ENCODE assay signal across 27 mouse cellular contexts in genomic region chr6:87935037-87935436, GRCm38 (mm10). TPM values are rescaled to one million over a fixed set of nuclear protein-coding genes. Genes with fewer than 3 reads are reported as not detected.
A peak's percentile ranks its signal among the peaks of the same experiment; 100 is the strongest.
DNase-seq lines count a peak whose midpoint lies in the region; ATAC-seq and TF ChIP-seq lines count a peak whose summit lies in the region.
"Had no signal": no experiment of that assay in that cellular context is flagged by ENCODE, and none has a peak within 500 bp of the region (broad histone marks: within the 10 kb centered on the region; RNA-seq: fewer than 3 reads in every experiment).

No protein-coding gene starts in this region.

- TF ChIP-seq POLR2A in liver, adult 2 months (IDR thresholded peaks at IDR 0.05; ENCODE audit: extremely low read depth, insufficient read depth, low read length): no peak

- peaks cover 5% of the 10 kb centered on the region; the same call in 1 of the 2 replicates for H3K4me1 ChIP-seq in liver, adult 2 months (ENCODE audit: control insufficient read depth, insufficient read depth, low read length)
- peaks cover 2% of the 10 kb centered on the region; the same call in 1 of the 2 replicates for H3K4me1 ChIP-seq in liver, postnatal 0 days (ENCODE audit: insufficient read depth)
- H3K4me1 ChIP-seq in heart, embryonic 10.5 days: peaks cover 7% of the 10 kb centered on the region
- no peaks in the 10 kb centered on the region for H3K4me1 ChIP-seq in midbrain, embryonic 16.5 days (ENCODE audit: control insufficient read depth, insufficient read depth, low read length)
- H3K4me1 ChIP-seq: embryonic facial prominence, embryonic 15.5 days; stomach, embryonic 15.5 days had no signal

- TF ChIP-seq EP300 in liver, postnatal 0 days (IDR thresholded peaks at IDR 0.05; ENCODE audit: low read depth): no peak

- H3K4me3 ChIP-seq in gastrocnemius, adult 2 months: no peak overlapping the region
- no peak overlapping the region for H3K4me3 ChIP-seq in liver, adult 2 months (ENCODE audit: insufficient read depth, low read depth, low read length)
- H3K4me3 ChIP-seq in liver, postnatal 0 days (ENCODE audit: low read depth, low read length): no peak overlapping the region
- no peak overlapping the region for H3K4me3 ChIP-seq in heart, embryonic 10.5 days
- H3K4me3 ChIP-seq in midbrain, embryonic 16.5 days (ENCODE audit: low read depth, low read length): no peak overlapping the region
- H3K4me3 ChIP-seq: embryonic facial prominence, embryonic 15.5 days; heart, embryonic 15.5 days; hindbrain, embryonic 12.5 days; kidney, embryonic 15.5 days; left cerebral cortex, adult 2 months; megakaryocyte, embryonic 14.5 days; myocyte; stomach, embryonic 15.5 days had no signal

- peaks cover 20% of the 10 kb centered on the region for H3K36me3 ChIP-seq in liver, adult 2 months (ENCODE audit: control insufficient read depth, insufficient read depth, low read length)
- H3K36me3 ChIP-seq in liver, postnatal 0 days (replicated peaks; ENCODE audit: insufficient read depth, low read length): peaks cover 26% of the 10 kb centered on the region
- H3K36me3 ChIP-seq in heart, embryonic 10.5 days: peaks cover 60% of the 10 kb centered on the region
- H3K36me3 ChIP-seq in midbrain, embryonic 16.5 days (ENCODE audit: control insufficient read depth, insufficient read depth, low read length): peaks cover 17% of the 10 kb centered on the region; the same call in 1 of the 2 replicates

- no peak for ATAC-seq in liver, postnatal 0 days
- no peak for ATAC-seq in midbrain, embryonic 16.5 days
- ATAC-seq: forebrain, embryonic 16.5 days; inflammation-experienced regulatory T-cells, adult 6 months had no signal

- H3K79me2 ChIP-seq in liver, adult 2 months (ENCODE audit: control insufficient read depth, insufficient read depth, low read length): no peaks in the 10 kb centered on the region; the same call in 1 of the 2 replicates

- H3K27ac ChIP-seq in gastrocnemius, adult 2 months: no peak overlapping the region
- H3K27ac ChIP-seq in liver, adult 2 months (replicated peaks; ENCODE audit: insufficient read depth, low read depth, low read length): no peak overlapping the region
- H3K27ac ChIP-seq in liver, postnatal 0 days (ENCODE audit: low read depth): no peak overlapping the region
- no peak overlapping the region for H3K27ac ChIP-seq in heart, embryonic 10.5 days
- no peak overlapping the region for H3K27ac ChIP-seq in midbrain, embryonic 16.5 days (ENCODE audit: low read length)
- H3K27ac ChIP-seq: embryonic facial prominence, embryonic 15.5 days; heart, embryonic 15.5 days; hindbrain, embryonic 12.5 days; kidney, embryonic 15.5 days; left cerebral cortex, adult 2 months; stomach, embryonic 15.5 days had no signal

- no peak overlapping the region for H3K9ac ChIP-seq in liver, adult 2 months (ENCODE audit: low read depth, low read length)
- no peak overlapping the region for H3K9ac ChIP-seq in liver, postnatal 0 days (replicated peaks)
- no peak overlapping the region for H3K9ac ChIP-seq in midbrain, embryonic 16.5 days (ENCODE audit: low read depth, low read length)
- H3K9ac ChIP-seq: embryonic facial prominence, embryonic 15.5 days; heart, embryonic 15.5 days; hindbrain, embryonic 12.5 days; kidney, embryonic 15.5 days; lung, embryonic 14.5 days; stomach, embryonic 15.5 days had no signal

- H3K4me2 ChIP-seq in liver, postnatal 0 days (ENCODE audit: low read depth, low read length): no peak overlapping the region
- no peak overlapping the region for H3K4me2 ChIP-seq in midbrain, embryonic 16.5 days (ENCODE audit: low read length)
- H3K4me2 ChIP-seq: embryonic facial prominence, embryonic 15.5 days; heart, embryonic 15.5 days; hindbrain, embryonic 12.5 days; kidney, embryonic 15.5 days; lung, embryonic 14.5 days; stomach, embryonic 15.5 days had no signal

- H3K9me3 ChIP-seq in liver, postnatal 0 days (ENCODE audit: low read length): no peaks in the 10 kb centered on the region
- H3K9me3 ChIP-seq in heart, embryonic 10.5 days: 0 out of 2 replicates have a peak, but pooled peaks cover 7% of the 10 kb centered on the region
- no peaks in the 10 kb centered on the region for H3K9me3 ChIP-seq in midbrain, embryonic 16.5 days (replicated peaks; ENCODE audit: control insufficient read depth, low read length, poor library complexity, severe bottlenecking)
- H3K9me3 ChIP-seq: embryonic facial prominence, embryonic 15.5 days; heart, embryonic 15.5 days; hindbrain, embryonic 12.5 days; stomach, embryonic 15.5 days had no signal

- intact Hi-C loops in gastrocnemius, adult 2 months (cut with DNase I): no loop called here

- DNase-seq in gastrocnemius, adult 2 months: peak; percentile 46
- no peak for DNase-seq in gastrocnemius, postnatal 25 days
- peak; percentile 76 for DNase-seq in liver, adult 2 months (ENCODE audit: extremely low read depth, low read depth, low spot score)
- no peak for DNase-seq in liver, postnatal 0 days
- DNase-seq in heart, embryonic 10.5 days (ENCODE audit: low spot score): peak; percentile 20
- DNase-seq in retina, embryonic 14.5 days (ENCODE audit: low spot score): no peak
- DNase-seq: cerebellum, adult 2 months; cerebellum, postnatal 36 days; kidney, postnatal 4 days; layer of hippocampus, adult 9-11 months; left cerebral cortex, postnatal 4 days; liver; lung, embryonic 14.5 days; midbrain, embryonic 14.5 days; spleen, adult 18-20 months; thymus, adult 2 months had no signal

- no peaks in the 10 kb centered on the region for H3K27me3 ChIP-seq in liver, adult 2 months (ENCODE audit: control insufficient read depth, insufficient read depth, low read length)
- H3K27me3 ChIP-seq in liver, postnatal 0 days (ENCODE audit: insufficient read depth, low read length): no peaks in the 10 kb centered on the region
- H3K27me3 ChIP-seq in heart, embryonic 10.5 days (ENCODE audit: insufficient read depth, poor library complexity, severe bottlenecking): no peaks in the 10 kb centered on the region
- H3K27me3 ChIP-seq in midbrain, embryonic 16.5 days (ENCODE audit: control insufficient read depth, insufficient read depth, low read depth, low read length): no peaks in the 10 kb centered on the region
- H3K27me3 ChIP-seq: embryonic facial prominence, embryonic 15.5 days; heart, embryonic 15.5 days; hindbrain, embryonic 12.5 days; kidney, embryonic 15.5 days; stomach, embryonic 15.5 days had no signal

- TF ChIP-seq CTCF in gastrocnemius, adult 2 months (IDR thresholded peaks at IDR 0.05): no peak
- TF ChIP-seq CTCF in liver, adult 2 months (IDR thresholded peaks at IDR 0.05; ENCODE audit: low read depth, low read length): no peak
- no peak for TF ChIP-seq CTCF in liver, postnatal 0 days (IDR thresholded peaks at IDR 0.05; ENCODE audit: low read depth)

- 39% methylated on average over 5 of the region's 5 CpGs for WGBS in liver, adult 2 months
- WGBS in liver, postnatal 0 days (ENCODE audit: insufficient replicate concordance): 59% methylated on average over 5 of the region's 5 CpGs
- WGBS in heart, embryonic 10.5 days: 86% methylated on average over 5 of the region's 5 CpGs
- 87% methylated on average over 5 of the region's 5 CpGs for WGBS in midbrain, embryonic 16.5 days

RNA-seq across cellular contexts. Expression of gene Hmces, which starts 21.3 kb away (rescaled TPM):
- total RNA-seq in gastrocnemius, adult 2 months (2021): 1 to 10 TPM; 5.9 to 6.4 TPM
- 1 to 10 TPM; 5.4 to 7.4 TPM for total RNA-seq in gastrocnemius, postnatal 25 days (2021)
- total RNA-seq in liver, adult 2 months (2014; rRNA removed): 6.5 and 7.9 TPM in 2 replicates
- polyA plus RNA-seq in liver, adult 2 months (2012; rRNA removed): 6.3 and 9.6 TPM in 2 replicates
- 12.4 and 12.5 TPM in 2 replicates for polyA plus RNA-seq in liver, postnatal 0 days (2015; fragmentation: Nextera tagmentation; extraction: Ambion mirVana)
- 34.8 and 44.5 TPM in 2 replicates for polyA plus RNA-seq in heart, embryonic 10.5 days (2016; fragmentation: Nextera tagmentation; extraction: Ambion mirVana)
- polyA plus RNA-seq in midbrain, embryonic 16.5 days (2015; fragmentation: Nextera tagmentation; extraction: Ambion mirVana): 42.1 and 44.5 TPM in 2 replicates

RNA-seq across cellular contexts. Expression of gene H1fx, which starts 46.4 kb away (rescaled TPM):
- 1 to 10 TPM in 1 of 2 experiments, under 1 TPM in 1; 0.99 to 1.6 TPM for total RNA-seq in gastrocnemius, adult 2 months (2021)
- total RNA-seq in gastrocnemius, postnatal 25 days (2021): 1 to 10 TPM; 1.5 to 3.5 TPM
- total RNA-seq in liver, adult 2 months (2014; rRNA removed): 0.13 TPM in 1 of 2 replicates, not detected in the other
- 0.11 and 0.52 TPM in 2 replicates for polyA plus RNA-seq in liver, adult 2 months (2012; rRNA removed)
- 2.0 and 2.5 TPM in 2 replicates for polyA plus RNA-seq in liver, postnatal 0 days (2015; fragmentation: Nextera tagmentation; extraction: Ambion mirVana)
- 11.1 and 18.7 TPM in 2 replicates for polyA plus RNA-seq in heart, embryonic 10.5 days (2016; fragmentation: Nextera tagmentation; extraction: Ambion mirVana)
- polyA plus RNA-seq in midbrain, embryonic 16.5 days (2015; fragmentation: Nextera tagmentation; extraction: Ambion mirVana): 13.5 and 14.4 TPM in 2 replicates
- polyA plus RNA-seq: inflammation-experienced regulatory T-cells, adult 6 months had no signal

RNA-seq across cellular contexts. Expression of gene Copg1, which starts 47.4 kb away (rescaled TPM):
- 10 to 100 TPM; 29.2 to 34.4 TPM for total RNA-seq in gastrocnemius, adult 2 months (2021)
- total RNA-seq in gastrocnemius, postnatal 25 days (2021): 10 to 100 TPM; 30.1 to 35.4 TPM
- 41.1 and 57.2 TPM in 2 replicates for total RNA-seq in liver, adult 2 months (2014; rRNA removed)
- polyA plus RNA-seq in liver, adult 2 months (2012; rRNA removed): 19.5 and 21.5 TPM in 2 replicates
- polyA plus RNA-seq in liver, postnatal 0 days (2015; fragmentation: Nextera tagmentation; extraction: Ambion mirVana): 30.4 and 35.3 TPM in 2 replicates
- 173 and 179 TPM in 2 replicates for polyA plus RNA-seq in heart, embryonic 10.5 days (2016; fragmentation: Nextera tagmentation; extraction: Ambion mirVana)
- polyA plus RNA-seq in midbrain, embryonic 16.5 days (2015; fragmentation: Nextera tagmentation; extraction: Ambion mirVana): 198 and 203 TPM in 2 replicates

Comparison
In these comparisons a context has a peak if more than half of its experiments do, and no peak if none do; other contexts are left out.
1. DNase-seq: peak in gastrocnemius, adult 2 months (single experiment), liver, adult 2 months (single experiment) and heart, embryonic 10.5 days (single experiment); none in gastrocnemius, postnatal 25 days (single experiment), liver, postnatal 0 days (single experiment) and retina, embryonic 14.5 days (single experiment).